Mouse (Mus musculus): ENCODE measurements around the gene Iqcf6.
"Not testable (repeated sequence)": the region's sequence is repeated elsewhere in the genome, so short reads cannot be mapped to it uniquely, and the experiment has no call there.

The Iqcf6 gene

GRCm38 (mm10) chr9:106626282-106626681, at the start of gene Iqcf6:
Gene Iqcf6, plus strand, starts transcription at chr9:106626582.
- in situ Hi-C loops (cut with MboI; ENCODE audit: unreplicated experiment in 2 of 2), result no loop called here

- in situ Hi-C loops (cut with MboI; ENCODE audit: unreplicated experiment in 2 of 2), result no loop called here
These were observed 46.4 kb upstream of the Iqcf6 start for GRCm38 (mm10) chr9:106580016-106580415.

- in situ Hi-C loops (cut with MboI; ENCODE audit: unreplicated experiment in 2 of 2), result no loop called here
These were observed 43.8 kb upstream of the Iqcf6 start for GRCm38 (mm10) chr9:106582552-106582951.

- in situ Hi-C loops (cut with MboI; ENCODE audit: unreplicated experiment in 2 of 2), result no loop called here
These were observed 34.2 kb upstream of the Iqcf6 start for GRCm38 (mm10) chr9:106592158-106592557.

GRCm38 (mm10) chr9:106595402-106595801, 31.0 kb upstream of the Iqcf6 start:
- in situ Hi-C loops (cut with MboI; ENCODE audit: unreplicated experiment in 2 of 2), result not testable (repeated sequence)

GRCm38 (mm10) chr9:106595836-106596235, 30.5 kb upstream of the Iqcf6 start:
- in situ Hi-C loops (cut with MboI; ENCODE audit: unreplicated experiment in 2 of 2), result no loop called here

GRCm38 (mm10) chr9:106598466-106598865, 27.9 kb upstream of the Iqcf6 start:
- in situ Hi-C loops (cut with MboI; ENCODE audit: unreplicated experiment in 2 of 2), result no loop called here

- in situ Hi-C loops (cut with MboI; ENCODE audit: unreplicated experiment in 2 of 2), result no loop called here
These were observed 25.8 kb upstream of the Iqcf6 start for GRCm38 (mm10) chr9:106600546-106600945.

GRCm38 (mm10) chr9:106610727-106611126, 15.7 kb upstream of the Iqcf6 start:
- in situ Hi-C loops (cut with MboI; ENCODE audit: unreplicated experiment in 2 of 2), result no loop called here

- in situ Hi-C loops (cut with MboI; ENCODE audit: unreplicated experiment in 2 of 2), result no loop called here
These were observed 12.4 kb upstream of the Iqcf6 start for GRCm38 (mm10) chr9:106613951-106614350.

- in situ Hi-C loops (cut with MboI; ENCODE audit: unreplicated experiment in 2 of 2), result no loop called here
These were observed 11.8 kb upstream of the Iqcf6 start for GRCm38 (mm10) chr9:106614616-106615015.

- in situ Hi-C loops (cut with MboI; ENCODE audit: unreplicated experiment in 2 of 2), result no loop called here
These were observed 10.1 kb upstream of the Iqcf6 start for GRCm38 (mm10) chr9:106616306-106616705.

GRCm38 (mm10) chr9:106617496-106617895, 8.9 kb upstream of the Iqcf6 start:
- in situ Hi-C loops (cut with MboI; ENCODE audit: unreplicated experiment in 2 of 2), result no loop called here

- in situ Hi-C loops (cut with MboI; ENCODE audit: unreplicated experiment in 2 of 2), result not testable (repeated sequence)
These were observed 1.4 kb downstream of the Iqcf6 start for GRCm38 (mm10) chr9:106627796-106628195.

GRCm38 (mm10) chr9:106632185-106632584, 5.8 kb downstream of the Iqcf6 start:
- in situ Hi-C loops (cut with MboI; ENCODE audit: unreplicated experiment in 2 of 2), result no loop called here

- in situ Hi-C loops (cut with MboI; ENCODE audit: unreplicated experiment in 2 of 2), result no loop called here
These were observed 11.8 kb downstream of the Iqcf6 start for GRCm38 (mm10) chr9:106638154-106638553.

GRCm38 (mm10) chr9:106641346-106641745, 15.0 kb downstream of the Iqcf6 start:
- in situ Hi-C loops (cut with MboI; ENCODE audit: unreplicated experiment in 2 of 2), result no loop called here

GRCm38 (mm10) chr9:106643128-106643527, 16.7 kb downstream of the Iqcf6 start:
- in situ Hi-C loops (cut with MboI; ENCODE audit: unreplicated experiment in 2 of 2), result no loop called here

GRCm38 (mm10) chr9:106643787-106644186, 17.4 kb downstream of the Iqcf6 start:
- in situ Hi-C loops (cut with MboI; ENCODE audit: unreplicated experiment in 2 of 2), result no loop called here

- in situ Hi-C loops (cut with MboI; ENCODE audit: unreplicated experiment in 2 of 2), result no loop called here
These were observed 19.4 kb downstream of the Iqcf6 start for GRCm38 (mm10) chr9:106645684-106646271.

GRCm38 (mm10) chr9:106647226-106647625, 20.8 kb downstream of the Iqcf6 start:
- in situ Hi-C loops (cut with MboI; ENCODE audit: unreplicated experiment in 2 of 2), result no loop called here

- in situ Hi-C loops (cut with MboI; ENCODE audit: unreplicated experiment in 2 of 2), result loop anchor here in 1 of 2 experiments (25.0 kb wide), 1 partner anchor 835 kb away; no protein-coding TSS in a partner anchor
These were observed 26.3 kb downstream of the Iqcf6 start for GRCm38 (mm10) chr9:106652720-106653119.

All from v-Abl transformed pro-B cells (cell line).